Mouse (Mus musculus) forebrain, postnatal 0 days (tissue): ENCODE measurements around the gene Arhgap18. TPM values are rescaled to one million over a fixed set of nuclear protein-coding genes. Genes with fewer than 3 reads are reported as not detected.

Experiments used
- ATAC-seq: fragments of 200-750 bp; cut with Nextera tagmentation; 2 replicates; pipeline ENCODE4 v1.8.0; 2017; ENCODE audit warnings: mild to moderate bottlenecking, moderate library complexity
- DNase-seq: peaks from one replicate; pipeline ENCODE4 v3.0.0-alpha.2; 2015
- H3K27ac ChIP-seq: fragments of 300-500 bp; sonication (generic); 2 replicates; pipeline ENCODE4 v1.5.1; 2014; ENCODE audit warnings: low read depth, mild to moderate bottlenecking, antibody characterized with exemption, low read length, moderate library complexity, mixed read lengths
- H3K27me3 ChIP-seq: fragments of 300-500 bp; sonication (generic); 2 replicates; pipeline ENCODE4 v1.6.1; 2014; ENCODE audit warnings: mild to moderate bottlenecking, low read length, mixed read lengths; ENCODE audit not compliant: insufficient read depth
- H3K36me3 ChIP-seq: fragments of 300-500 bp; sonication (generic); 2 replicates; pipeline ENCODE4 v1.6.1; 2014; ENCODE audit warnings: mild to moderate bottlenecking, moderate library complexity; ENCODE audit not compliant: insufficient read depth
- H3K4me1 ChIP-seq: fragments of 300-500 bp; sonication (generic); 2 replicates; pipeline ENCODE4 v1.6.1; 2014; ENCODE audit warnings: antibody characterized with exemption; ENCODE audit not compliant: insufficient read depth
- H3K4me2 ChIP-seq: fragments of 300-500 bp; sonication (generic); 2 replicates; pipeline ENCODE4 v1.6.1; 2014; ENCODE audit warnings: low read depth, mild to moderate bottlenecking, moderate library complexity
- H3K4me3 ChIP-seq: fragments of 300-500 bp; sonication (generic); 2 replicates; pipeline ENCODE4 v1.5.1; 2014; ENCODE audit warnings: low read depth, low read length, mixed read lengths
- H3K9ac ChIP-seq: fragments of 300-500 bp; sonication (generic); 2 replicates; pipeline ENCODE4 v1.6.1; 2014; ENCODE audit warnings: mild to moderate bottlenecking
- H3K9me3 ChIP-seq: fragments of 300-500 bp; sonication (generic); 2 replicates; pipeline ENCODE4 v1.6.1; 2016; ENCODE audit warnings: low read length
- CTCF ChIP-seq: sonication (generic); IDR thresholded peaks from 2 replicates; pipeline ENCODE4 v1.5.1; 2016; ENCODE audit warnings: antibody characterized with exemption, control low read depth, low read depth
- WGBS: fragments of 180-500 bp; shearing (Covaris S2); extraction: QIAGEN DNeasy Blood & Tissue Kit; methylation state at CpG from one replicate; pipeline ENCODE4 v1.1.7; 2014; 5-methylcytosine and 5-hydroxymethylcytosine counted together
- polyA plus RNA-seq: library from polyadenylated mRNA; unstranded; fragments of >200 nt; fragmentation: Nextera tagmentation; extraction: Ambion mirVana; gene quantifications from 2 replicates; pipeline ENCODE4 v1.2.1, GENCODE M21; 2015
- total RNA-seq: library from RNA; depleted of rRNA; stranded (reverse); fragments of >200 nt; gene quantifications from 2 replicates; pipeline ENCODE4 v1.2.3, GENCODE M21; 2014

Arhgap18 gene
- total and polyA plus RNA-seq, 2 experiments from 2014 or later, result 9.1 to 11.3 TPM

DNA sequence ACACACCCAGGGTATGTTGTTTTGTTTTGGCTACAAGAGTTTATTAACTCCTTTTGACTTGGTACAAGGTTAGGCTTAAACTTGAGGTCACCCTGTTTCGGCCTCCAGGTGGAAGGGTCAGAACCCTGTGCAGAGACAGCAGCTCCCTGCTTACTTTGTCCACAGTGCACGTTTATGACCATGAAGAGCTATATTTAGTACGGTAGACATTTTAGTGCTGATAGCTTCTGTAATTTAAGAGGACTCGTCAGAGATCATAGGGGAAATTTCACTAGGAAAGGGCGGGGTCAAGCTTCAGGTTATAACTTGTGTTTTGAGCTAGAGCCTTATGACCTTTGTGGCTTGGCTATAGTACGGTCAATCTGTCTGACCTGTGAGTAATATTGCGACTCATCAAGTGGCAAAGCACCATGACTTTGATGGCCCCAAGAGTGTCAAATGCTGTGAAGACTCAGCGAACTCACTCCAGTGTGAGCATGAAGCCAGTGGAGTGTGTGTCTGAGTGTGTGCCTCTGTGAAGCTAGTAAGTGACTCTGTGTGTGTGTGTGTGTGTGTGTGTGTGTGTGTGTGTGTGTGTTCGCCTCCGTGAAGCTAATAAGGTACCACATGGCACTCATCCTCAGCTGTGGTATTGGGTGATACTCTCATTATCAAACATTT is 45.7 kb downstream of the Arhgap18 start:
- Histone ChIP-seq H3K4me1 (no peaks in the 10 kb centered on the region; the same call in 1 of the 2 replicates), H3K9ac (no peak overlapping the region), H3K27me3 (no peaks in the 10 kb centered on the region), H3K4me3 (no peak overlapping the region), H3K4me2 (no peak overlapping the region), H3K9me3 (no peaks in the 10 kb centered on the region), H3K27ac (no peak overlapping the region), H3K36me3 (no peaks in the 10 kb centered on the region)
- WGBS, result 89% methylated on average over 10 of the region's 10 CpGs
- no peak for DNase-seq
- no peak for TF ChIP-seq CTCF
- ATAC-seq, result no peak

DNA sequence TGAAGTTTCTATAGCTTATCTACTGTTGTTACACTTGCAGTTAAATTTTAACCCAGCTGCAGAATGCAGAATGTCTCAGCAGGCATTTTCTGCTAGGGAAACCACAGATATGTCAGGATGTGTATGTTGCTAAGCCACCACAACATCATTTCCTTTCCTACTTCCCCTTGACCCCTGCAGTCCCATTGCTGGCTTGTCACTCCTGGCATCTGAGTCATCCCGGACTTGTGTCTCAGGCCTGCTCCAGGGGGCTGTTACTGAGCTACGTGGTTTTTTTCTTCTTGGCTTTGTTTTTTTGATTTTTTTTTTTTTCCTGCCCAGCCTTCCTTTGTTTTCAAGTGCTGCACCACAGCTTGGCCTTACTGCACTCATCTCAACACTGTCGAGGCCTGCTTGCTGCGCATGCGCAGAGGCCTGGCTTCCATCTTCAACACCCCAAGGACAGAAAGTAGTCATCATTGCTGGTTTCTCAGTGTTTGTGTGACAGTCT is 46.4 kb downstream of the Arhgap18 start:
- H3K36me3 ChIP-seq, result no peaks in the 10 kb centered on the region
- no peak for TF ChIP-seq CTCF
- H3K27ac ChIP-seq, result peak overlapping the region; percentile 29; the same call in 1 of the 2 replicates
- no peak for DNase-seq
- H3K9me3 ChIP-seq, result no peaks in the 10 kb centered on the region
- no peak overlapping the region for H3K4me3 ChIP-seq
- no peaks in the 10 kb centered on the region; the same call in 1 of the 2 replicates for H3K4me1 ChIP-seq
- 66% methylated on average over 5 of the region's 5 CpGs for WGBS
- no peak for ATAC-seq
- no peak overlapping the region for H3K4me2 ChIP-seq
- H3K27me3 ChIP-seq, result no peaks in the 10 kb centered on the region
- no peak overlapping the region for H3K9ac ChIP-seq

DNA sequence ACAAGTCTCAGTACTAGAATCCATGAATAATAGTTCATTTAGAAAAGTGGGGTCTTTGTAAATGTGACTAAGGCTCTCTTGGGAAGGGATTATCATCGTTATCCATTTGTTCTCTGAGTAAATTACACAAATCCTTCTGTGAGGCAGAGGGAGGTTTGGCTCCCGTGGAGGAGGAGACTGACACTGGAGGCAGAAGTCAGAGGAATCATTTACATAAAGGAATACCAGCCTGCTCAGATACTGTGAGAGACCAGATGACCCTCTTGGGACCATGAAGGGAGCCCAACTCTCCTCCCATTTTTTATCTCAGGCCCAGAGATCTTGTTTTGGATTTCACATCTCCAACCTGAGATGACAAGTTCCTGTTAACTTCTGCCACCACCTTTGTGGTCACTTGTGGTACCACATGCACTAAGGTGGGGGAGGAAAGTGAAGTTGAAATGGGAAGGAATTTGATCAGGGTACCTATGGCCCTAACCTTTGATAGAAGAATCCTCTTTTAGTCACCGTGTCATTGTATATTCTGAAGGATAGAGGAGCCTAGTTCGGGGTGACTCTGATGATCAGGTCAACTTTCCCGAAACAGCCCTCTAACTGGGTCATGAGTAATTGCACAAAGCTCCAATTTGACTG is 51.2 kb downstream of the Arhgap18 start:
- H3K4me1 ChIP-seq, result no peaks in the 10 kb centered on the region
- H3K27me3 ChIP-seq, result no peaks in the 10 kb centered on the region
- no peaks in the 10 kb centered on the region for H3K36me3 ChIP-seq
- DNase-seq (no peak), ATAC-seq (no peak)
- H3K4me3 ChIP-seq, result no peak overlapping the region
- H3K9me3 ChIP-seq, result no peaks in the 10 kb centered on the region
- 40% methylated on average over 5 of the region's 5 CpGs for WGBS
- H3K27ac ChIP-seq, result no peak overlapping the region
- no peak overlapping the region for H3K4me2 ChIP-seq
- H3K9ac ChIP-seq, result no peak overlapping the region
- no peak for TF ChIP-seq CTCF

DNA sequence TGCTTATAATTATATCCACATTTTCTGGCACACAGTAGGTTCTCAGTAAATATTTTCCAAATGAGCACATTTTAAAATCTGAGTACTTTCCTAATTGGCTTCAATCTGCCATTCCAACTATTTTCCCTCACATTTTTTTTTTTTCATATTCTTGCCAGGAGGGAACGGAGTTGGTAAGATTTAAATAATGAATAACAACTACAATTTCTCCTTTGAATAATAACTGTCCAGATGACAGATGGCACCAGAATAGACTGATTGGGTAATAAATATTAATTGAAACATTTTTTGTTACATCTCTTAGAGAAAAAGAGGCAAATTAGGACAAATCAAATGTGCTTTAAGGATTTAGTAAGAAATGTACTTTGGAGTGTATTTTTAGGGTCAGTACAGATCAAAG is 51.8 kb downstream of the Arhgap18 start:
- DNase-seq, result peak; percentile 20
- no peak overlapping the region for H3K4me3 ChIP-seq
- no peaks in the 10 kb centered on the region for H3K27me3 ChIP-seq
- no peak for TF ChIP-seq CTCF
- H3K4me1 ChIP-seq, result no peaks in the 10 kb centered on the region
- H3K9me3 ChIP-seq, result no peaks in the 10 kb centered on the region
- H3K9ac ChIP-seq, result no peak overlapping the region
- no peak for ATAC-seq
- no peak overlapping the region for H3K4me2 ChIP-seq
- no peaks in the 10 kb centered on the region for H3K36me3 ChIP-seq
- H3K27ac ChIP-seq, result no peak overlapping the region
- WGBS, result 20% methylated on average over 1 of the region's 1 CpGs

DNA sequence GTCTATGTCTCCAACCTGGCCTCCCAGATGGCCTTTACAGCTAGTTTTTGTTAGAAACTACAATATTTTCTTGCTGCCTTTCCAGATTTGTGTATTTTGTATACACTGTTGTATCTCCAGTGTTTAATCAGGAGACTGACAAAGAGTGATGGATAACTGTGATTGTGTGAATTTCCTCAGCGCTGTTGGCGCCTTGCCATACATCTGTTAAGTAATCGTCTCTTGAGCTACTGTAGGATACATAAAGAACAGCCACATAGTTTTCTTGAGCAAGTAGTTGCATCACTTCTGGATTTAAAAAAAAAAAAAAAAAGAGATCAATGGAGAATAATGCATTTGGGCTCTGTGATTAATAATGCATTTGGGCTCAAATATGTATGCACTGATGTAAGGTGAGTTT is 52.9 kb downstream of the Arhgap18 start:
- WGBS, result 50% methylated on average over 3 of the region's 3 CpGs
- H3K9ac ChIP-seq, result no peak overlapping the region
- no peaks in the 10 kb centered on the region for H3K4me1 ChIP-seq
- no peak overlapping the region for H3K27ac ChIP-seq
- ATAC-seq (no peak), DNase-seq (peak; percentile 45)
- no peaks in the 10 kb centered on the region for H3K9me3 ChIP-seq
- H3K36me3 ChIP-seq, result no peaks in the 10 kb centered on the region
- H3K4me2 ChIP-seq, result no peak overlapping the region
- no peaks in the 10 kb centered on the region for H3K27me3 ChIP-seq
- no peak overlapping the region for H3K4me3 ChIP-seq
- TF ChIP-seq CTCF, result no peak

DNA sequence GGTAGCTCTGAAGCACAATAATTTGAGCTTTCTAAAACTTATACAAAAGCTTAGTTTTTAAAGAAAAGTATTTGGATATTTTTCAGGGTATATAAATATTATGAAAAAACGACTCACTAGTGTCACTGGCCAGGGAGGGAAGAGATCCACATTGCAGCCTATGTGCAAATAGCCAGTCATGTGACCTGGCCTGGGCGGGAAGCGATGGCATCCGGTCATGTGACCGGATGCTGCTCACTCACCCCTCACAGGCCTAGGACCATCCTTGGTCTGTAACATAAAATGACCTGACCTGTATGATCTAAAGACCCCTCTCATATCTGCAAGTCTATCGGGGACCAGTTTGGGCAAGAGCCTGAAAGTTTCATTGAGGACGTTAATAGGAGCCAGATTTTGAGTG is 56.8 kb downstream of the Arhgap18 start:
- no peaks in the 10 kb centered on the region for H3K4me1 ChIP-seq
- H3K36me3 ChIP-seq, result no peaks in the 10 kb centered on the region
- no peak overlapping the region for H3K4me2 ChIP-seq
- H3K9me3 ChIP-seq, result no peaks in the 10 kb centered on the region
- DNase-seq, result no peak
- no peak overlapping the region for H3K27ac ChIP-seq
- no peaks in the 10 kb centered on the region for H3K27me3 ChIP-seq
- ATAC-seq, result no peak
- 93% methylated on average over 7 of the region's 7 CpGs for WGBS
- no peak overlapping the region for H3K9ac ChIP-seq
- H3K4me3 ChIP-seq, result no peak overlapping the region
- no peak for TF ChIP-seq CTCF

DNA sequence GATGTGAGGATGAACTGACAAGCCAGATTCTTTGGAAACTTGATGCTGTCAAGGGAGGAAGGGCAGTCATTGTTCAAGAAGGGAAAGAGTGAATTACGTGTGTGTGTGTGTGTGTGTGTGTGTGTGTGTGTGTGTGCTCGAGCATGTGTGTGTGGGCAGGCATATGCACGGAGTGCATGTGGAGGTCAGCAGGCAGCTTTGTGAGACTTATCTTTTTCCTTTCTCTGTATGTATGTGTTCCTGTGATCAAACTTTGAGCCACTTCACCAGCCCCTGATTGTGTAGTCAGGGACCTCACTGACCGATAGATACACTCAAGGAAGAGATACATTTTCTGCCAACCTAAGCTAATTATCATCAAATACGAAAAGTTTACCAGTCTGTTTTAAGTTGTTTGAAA is 57.6 kb downstream of the Arhgap18 start:
- no peaks in the 10 kb centered on the region for H3K36me3 ChIP-seq
- no peak for TF ChIP-seq CTCF
- H3K4me3 ChIP-seq, result no peak overlapping the region
- ATAC-seq (no peak), DNase-seq (no peak)
- H3K4me2 ChIP-seq, result no peak overlapping the region
- 86% methylated on average over 5 of the region's 5 CpGs for WGBS
- H3K27ac ChIP-seq, result no peak overlapping the region
- no peaks in the 10 kb centered on the region for H3K4me1 ChIP-seq
- no peaks in the 10 kb centered on the region for H3K27me3 ChIP-seq
- H3K9ac ChIP-seq, result no peak overlapping the region
- no peaks in the 10 kb centered on the region for H3K9me3 ChIP-seq
